Mouse (Mus musculus): ENCODE results near the gene Gc.

DNA sequence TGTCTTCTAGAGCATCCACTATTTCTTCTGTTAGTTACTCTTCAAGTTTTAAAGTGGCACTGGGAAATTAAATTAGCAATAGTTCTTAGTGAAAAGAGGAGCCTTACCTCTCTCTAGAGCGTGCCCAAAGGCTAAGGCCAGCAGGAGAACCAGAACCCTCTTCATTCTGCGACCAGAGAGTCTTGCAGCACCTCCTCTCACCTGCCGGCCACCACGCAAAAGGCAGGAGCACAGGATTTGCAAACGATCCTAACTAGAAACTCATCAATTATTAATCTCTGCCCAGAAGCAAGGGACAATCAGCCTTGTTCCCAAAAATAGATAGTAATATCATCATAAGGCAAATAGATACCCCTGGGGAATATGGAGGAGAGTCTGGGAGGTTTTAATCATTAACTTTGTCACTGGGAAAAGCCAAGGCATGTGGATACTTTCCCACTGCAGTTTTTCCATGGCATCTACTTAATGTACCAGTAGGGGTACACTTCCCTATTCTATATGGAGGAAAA is at the start of gene Gc:
- no peak for TF ChIP-seq CTCF (IDR thresholded peaks at IDR 0.05; ENCODE audit: control insufficient read depth, insufficient read depth, insufficient read length)
- no peak for TF ChIP-seq USF1 (IDR thresholded peaks at IDR 0.05; ENCODE audit: low read depth)
- no peak for TF ChIP-seq MAX (IDR thresholded peaks at IDR 0.05)
